In genomic region chr2:41228194-41228847, GRCm38 (mm10) we compare ENCODE assay signal across 21 mouse cellular contexts.
A peak's percentile ranks its signal among the peaks of the same experiment; 100 is the strongest.
DNase-seq lines count a peak whose midpoint lies in the region; ATAC-seq lines count a peak whose summit lies in the region.
"Had no signal": no experiment of that assay in that cellular context is flagged by ENCODE, and none has a peak within 500 bp of the region (broad histone marks: within the 10 kb centered on the region; RNA-seq: fewer than 3 reads in every experiment).

No protein-coding gene starts in this region.

- H3K27ac ChIP-seq in midbrain, embryonic 10.5 days (replicated peaks), result no peak overlapping the region
- no peak overlapping the region for H3K27ac ChIP-seq in midbrain, embryonic 16.5 days (ENCODE audit: low read length)
- H3K27ac ChIP-seq in forebrain, embryonic 15.5 days (replicated peaks), result no peak overlapping the region
- H3K27ac ChIP-seq in midbrain, embryonic 11.5 days (ENCODE audit: low read depth, low read length), result no peak overlapping the region
- H3K27ac ChIP-seq in neural tube, embryonic 14.5 days (ENCODE audit: low read depth, low read length), result no peak overlapping the region
- no peak overlapping the region for H3K27ac ChIP-seq in kidney, embryonic 16.5 days (ENCODE audit: low read length)
- H3K27ac ChIP-seq in liver, embryonic 12.5 days, result no peak overlapping the region
- H3K27ac ChIP-seq: heart, embryonic 15.5 days; limb, embryonic 13.5 days; liver, embryonic 15.5 days had no signal

- no peak for ATAC-seq in midbrain, embryonic 16.5 days
- 0 out of 2 replicates have a peak, but pooled peaks have one; percentile 26 for ATAC-seq in forebrain, embryonic 15.5 days (replicated peaks)
- ATAC-seq in midbrain, embryonic 11.5 days (ENCODE audit: low FRiP score), result peak; percentile 88
- ATAC-seq in neural tube, embryonic 14.5 days (ENCODE audit: low read depth), result peak; percentile 84; the same call in 1 of the 2 replicates
- no peak for ATAC-seq in kidney, embryonic 16.5 days (ENCODE audit: low FRiP score, low TSS enrichment)
- no peak for ATAC-seq in liver, embryonic 12.5 days
- ATAC-seq: Patski had no signal

- peak; percentile 34 for DNase-seq in midbrain, embryonic 10.5 days (ENCODE audit: low spot score)
- DNase-seq in midbrain, embryonic 11.5 days (ENCODE audit: low spot score, missing footprints), result peak; percentile 77
- no peak for DNase-seq in cerebellum, postnatal 4 days (ENCODE audit: low spot score in 2 of 2)
- DNase-seq: B cell, adult 2 months; cerebellum, adult 11-12 months; cerebellum, postnatal 25 days; kidney, adult 2 months; kidney, postnatal 36 days; lung, postnatal 10 days; right cerebral cortex, postnatal 4 days; thymus, postnatal 25 days had no signal

- WGBS in midbrain, embryonic 10.5 days, result 70% methylated on average over 3 of the region's 3 CpGs
- WGBS in midbrain, embryonic 16.5 days, result 37% methylated on average over 3 of the region's 3 CpGs
- WGBS in forebrain, embryonic 15.5 days, result 39% methylated on average over 3 of the region's 3 CpGs
- WGBS in midbrain, embryonic 11.5 days, result 70% methylated on average over 3 of the region's 3 CpGs
- WGBS in neural tube, embryonic 14.5 days, result 66% methylated on average over 3 of the region's 3 CpGs
- WGBS in kidney, embryonic 16.5 days, result 78% methylated on average over 3 of the region's 3 CpGs
- WGBS in liver, embryonic 12.5 days (ENCODE audit: insufficient replicate concordance), result 74% methylated on average over 3 of the region's 3 CpGs

- no peak overlapping the region for H3K4me2 ChIP-seq in midbrain, embryonic 16.5 days (ENCODE audit: low read length)
- H3K4me2 ChIP-seq in forebrain, embryonic 15.5 days (replicated peaks), result no peak overlapping the region
- H3K4me2 ChIP-seq in midbrain, embryonic 11.5 days, result no peak overlapping the region
- H3K4me2 ChIP-seq in neural tube, embryonic 14.5 days (ENCODE audit: low read depth, low read length), result no peak overlapping the region
- no peak overlapping the region for H3K4me2 ChIP-seq in kidney, embryonic 16.5 days (replicated peaks; ENCODE audit: low read depth, low read length)
- H3K4me2 ChIP-seq in liver, embryonic 12.5 days, result no peak overlapping the region
- H3K4me2 ChIP-seq: heart, embryonic 15.5 days; limb, embryonic 13.5 days; liver, embryonic 15.5 days had no signal

- H3K9me3 ChIP-seq in midbrain, embryonic 10.5 days (replicated peaks), result no peaks in the 10 kb centered on the region
- no peaks in the 10 kb centered on the region for H3K9me3 ChIP-seq in midbrain, embryonic 16.5 days (replicated peaks; ENCODE audit: control insufficient read depth, low read length, poor library complexity, severe bottlenecking)
- H3K9me3 ChIP-seq in forebrain, embryonic 15.5 days, result no peaks in the 10 kb centered on the region
- H3K9me3 ChIP-seq in midbrain, embryonic 11.5 days (ENCODE audit: control insufficient read depth, low read length), result no peaks in the 10 kb centered on the region
- H3K9me3 ChIP-seq in neural tube, embryonic 14.5 days (ENCODE audit: control insufficient read depth, low read length), result no peaks in the 10 kb centered on the region
- no peaks in the 10 kb centered on the region for H3K9me3 ChIP-seq in kidney, embryonic 16.5 days (ENCODE audit: low read length)
- no peaks in the 10 kb centered on the region for H3K9me3 ChIP-seq in liver, embryonic 12.5 days (replicated peaks)
- H3K9me3 ChIP-seq: heart, embryonic 15.5 days; limb, embryonic 13.5 days; liver, embryonic 15.5 days; megakaryocyte, embryonic 14.5 days had no signal

- H3K4me1 ChIP-seq in midbrain, embryonic 10.5 days, result peaks cover 9% of the 10 kb centered on the region; the same call in 1 of the 2 replicates
- no peaks in the 10 kb centered on the region for H3K4me1 ChIP-seq in midbrain, embryonic 16.5 days (ENCODE audit: control insufficient read depth, insufficient read depth, low read length)
- H3K4me1 ChIP-seq in forebrain, embryonic 15.5 days, result no peaks in the 10 kb centered on the region
- no peaks in the 10 kb centered on the region for H3K4me1 ChIP-seq in midbrain, embryonic 11.5 days (ENCODE audit: control insufficient read depth, insufficient read depth, low read length)
- no peaks in the 10 kb centered on the region for H3K4me1 ChIP-seq in neural tube, embryonic 14.5 days (ENCODE audit: control insufficient read depth, insufficient read depth, low read length)
- H3K4me1 ChIP-seq in kidney, embryonic 16.5 days (ENCODE audit: insufficient read depth, low read length), result no peaks in the 10 kb centered on the region
- H3K4me1 ChIP-seq in liver, embryonic 12.5 days, result no peaks in the 10 kb centered on the region
- H3K4me1 ChIP-seq: heart, embryonic 15.5 days; limb, embryonic 13.5 days; liver, embryonic 15.5 days; megakaryocyte, embryonic 14.5 days had no signal

- H3K9ac ChIP-seq in midbrain, embryonic 16.5 days (ENCODE audit: low read depth, low read length), result no peak overlapping the region
- H3K9ac ChIP-seq in forebrain, embryonic 15.5 days (replicated peaks), result no peak overlapping the region
- no peak overlapping the region for H3K9ac ChIP-seq in midbrain, embryonic 11.5 days (ENCODE audit: low read length)
- H3K9ac ChIP-seq in neural tube, embryonic 14.5 days (replicated peaks; ENCODE audit: low read depth, low read length), result no peak overlapping the region
- no peak overlapping the region for H3K9ac ChIP-seq in kidney, embryonic 16.5 days (replicated peaks; ENCODE audit: low read length)
- no peak overlapping the region for H3K9ac ChIP-seq in liver, embryonic 12.5 days
- H3K9ac ChIP-seq: heart, embryonic 15.5 days; limb, embryonic 13.5 days; liver, embryonic 15.5 days had no signal

- H3K36me3 ChIP-seq in midbrain, embryonic 10.5 days, result no peaks in the 10 kb centered on the region
- H3K36me3 ChIP-seq in midbrain, embryonic 16.5 days (ENCODE audit: control insufficient read depth, insufficient read depth, low read length), result no peaks in the 10 kb centered on the region
- no peaks in the 10 kb centered on the region for H3K36me3 ChIP-seq in forebrain, embryonic 15.5 days
- H3K36me3 ChIP-seq in midbrain, embryonic 11.5 days (ENCODE audit: control insufficient read depth, insufficient read depth, low read length), result no peaks in the 10 kb centered on the region
- H3K36me3 ChIP-seq in neural tube, embryonic 14.5 days (ENCODE audit: control insufficient read depth, insufficient read depth, low read length), result no peaks in the 10 kb centered on the region
- no peaks in the 10 kb centered on the region for H3K36me3 ChIP-seq in kidney, embryonic 16.5 days (ENCODE audit: insufficient read depth, low read length)
- no peaks in the 10 kb centered on the region for H3K36me3 ChIP-seq in liver, embryonic 12.5 days
- H3K36me3 ChIP-seq: heart, embryonic 15.5 days; limb, embryonic 13.5 days; liver, embryonic 15.5 days had no signal

- H3K27me3 ChIP-seq in midbrain, embryonic 10.5 days (ENCODE audit: low read depth, poor library complexity, severe bottlenecking), result no peaks in the 10 kb centered on the region
- no peaks in the 10 kb centered on the region for H3K27me3 ChIP-seq in midbrain, embryonic 16.5 days (ENCODE audit: control insufficient read depth, insufficient read depth, low read depth, low read length)
- H3K27me3 ChIP-seq in forebrain, embryonic 15.5 days, result no peaks in the 10 kb centered on the region
- no peaks in the 10 kb centered on the region for H3K27me3 ChIP-seq in midbrain, embryonic 11.5 days (ENCODE audit: control insufficient read depth, insufficient read depth, low read length)
- no peaks in the 10 kb centered on the region for H3K27me3 ChIP-seq in neural tube, embryonic 14.5 days (ENCODE audit: control insufficient read depth, insufficient read depth, low read length)
- H3K27me3 ChIP-seq in kidney, embryonic 16.5 days (ENCODE audit: insufficient read depth, low read length), result no peaks in the 10 kb centered on the region
- no peaks in the 10 kb centered on the region for H3K27me3 ChIP-seq in liver, embryonic 12.5 days (replicated peaks)
- H3K27me3 ChIP-seq: heart, embryonic 15.5 days; limb, embryonic 13.5 days; liver, embryonic 15.5 days; megakaryocyte, embryonic 14.5 days; Patski had no signal

- H3K4me3 ChIP-seq in midbrain, embryonic 10.5 days, result no peak overlapping the region
- no peak overlapping the region for H3K4me3 ChIP-seq in midbrain, embryonic 16.5 days (ENCODE audit: low read depth, low read length)
- H3K4me3 ChIP-seq in forebrain, embryonic 15.5 days, result no peak overlapping the region
- no peak overlapping the region for H3K4me3 ChIP-seq in midbrain, embryonic 11.5 days (ENCODE audit: low read depth, low read length)
- H3K4me3 ChIP-seq in neural tube, embryonic 14.5 days (ENCODE audit: low read depth, low read length), result no peak overlapping the region
- no peak overlapping the region for H3K4me3 ChIP-seq in kidney, embryonic 16.5 days (ENCODE audit: low read length)
- no peak overlapping the region for H3K4me3 ChIP-seq in liver, embryonic 12.5 days
- H3K4me3 ChIP-seq: heart, embryonic 15.5 days; limb, embryonic 13.5 days; liver, embryonic 15.5 days; megakaryocyte, embryonic 14.5 days had no signal

Comparison
In these comparisons a context has a peak if more than half of its experiments do, and no peak if none do; other contexts are left out.
1. ATAC-seq: peak in forebrain, embryonic 15.5 days (single experiment), midbrain, embryonic 11.5 days (single experiment) and neural tube, embryonic 14.5 days (single experiment); none in midbrain, embryonic 16.5 days (single experiment), kidney, embryonic 16.5 days (single experiment) and liver, embryonic 12.5 days (single experiment).
2. DNase-seq: peak in midbrain, embryonic 10.5 days (single experiment) and midbrain, embryonic 11.5 days (single experiment); none in cerebellum, postnatal 4 days (0 of 2).